ENCODE assay signal across 30 mouse cellular contexts in the genomic region with DNA sequence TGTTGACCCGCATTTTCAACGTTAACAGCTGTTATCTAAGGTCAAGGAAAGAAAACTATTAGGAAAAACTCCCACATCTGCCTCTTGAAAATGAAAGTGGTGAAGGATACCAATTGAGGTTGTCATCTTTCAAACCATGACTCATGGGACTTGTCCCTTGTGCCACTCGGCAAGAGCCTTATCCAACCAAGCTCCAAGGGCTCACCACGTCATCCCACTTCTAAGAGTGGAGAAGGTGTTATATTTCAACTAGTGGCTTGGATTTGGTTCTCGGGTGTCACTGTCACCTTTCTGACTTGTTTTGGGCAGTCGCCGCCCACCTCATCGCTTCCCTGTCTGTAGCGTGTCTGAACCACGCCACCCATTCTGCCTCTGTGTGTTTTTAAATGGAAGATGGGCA. TPM values are rescaled to one million over a fixed set of nuclear protein-coding genes. Genes with fewer than 3 reads are reported as not detected.
A peak's percentile ranks its signal among the peaks of the same experiment; 100 is the strongest.
DNase-seq lines count a peak whose midpoint lies in the region; ATAC-seq and TF ChIP-seq lines count a peak whose summit lies in the region.
"Had no signal": no experiment of that assay in that cellular context is flagged by ENCODE, and none has a peak within 500 bp of the region (broad histone marks: within the 10 kb centered on the region; RNA-seq: fewer than 3 reads in every experiment).

No protein-coding gene starts in this region.

- H3K27ac ChIP-seq in gastrocnemius, adult 2 months = peak overlapping the region; percentile 54
- no peak overlapping the region for H3K27ac ChIP-seq in intestine, embryonic 14.5 days (ENCODE audit: low read depth)
- H3K27ac ChIP-seq in intestine, embryonic 15.5 days = no peak overlapping the region
- no peak overlapping the region for H3K27ac ChIP-seq in CH12.LX (ENCODE audit: insufficient read depth, low read depth)
- H3K27ac ChIP-seq in liver, embryonic 12.5 days = no peak overlapping the region
- H3K27ac ChIP-seq: embryonic facial prominence, embryonic 13.5 days; embryonic facial prominence, embryonic 15.5 days; forebrain, embryonic 10.5 days; forebrain, embryonic 12.5 days had no signal

- TF ChIP-seq EP300 in CH12.LX (IDR thresholded peaks at IDR 0.05; ENCODE audit: low read length) = no peak

- H3K4me3 ChIP-seq in gastrocnemius, adult 2 months = peak overlapping the region; percentile 32
- no peak overlapping the region for H3K4me3 ChIP-seq in intestine, embryonic 14.5 days (ENCODE audit: low read depth, low read length)
- no peak overlapping the region for H3K4me3 ChIP-seq in intestine, embryonic 15.5 days (replicated peaks)
- no peak overlapping the region for H3K4me3 ChIP-seq in CH12.LX (replicated peaks in 1 of 3; ENCODE audit: low read depth in 2 of 3, low read length in 2 of 3, poor library complexity in 1 of 3)
- no peak overlapping the region for H3K4me3 ChIP-seq in liver, embryonic 12.5 days
- H3K4me3 ChIP-seq: embryonic facial prominence, embryonic 13.5 days; embryonic facial prominence, embryonic 15.5 days; erythroblast, embryonic 14.5 days; forebrain, embryonic 10.5 days; forebrain, embryonic 12.5 days had no signal

- no peak for TF ChIP-seq CTCF in gastrocnemius, adult 2 months (IDR thresholded peaks at IDR 0.05)
- TF ChIP-seq CTCF in CH12.LX (conservative IDR thresholded peaks at IDR 0.05 in 1 of 2, IDR thresholded peaks at IDR 0.05 in 1 of 2; ENCODE audit: low read depth in 2 of 2, low read length in 2 of 2) = no peak

- no peak for ATAC-seq in intestine, embryonic 14.5 days (replicated peaks; ENCODE audit: low FRiP score, low TSS enrichment, low read depth)
- no peak for ATAC-seq in intestine, embryonic 15.5 days
- no peak for ATAC-seq in liver, embryonic 12.5 days
- ATAC-seq: CD4-positive, CD25-positive, alpha-beta regulatory T cell, adult 4 months; forebrain, embryonic 14.5 days had no signal

- dilution Hi-C loops in CH12.LX (cut with MboI; ENCODE audit: extremely low pct_ligation_motif_present, extremely low pct_unique_long_range_greater_than_20kb, low sequenced_read_pairs) = no loop called here

- no peak for TF ChIP-seq POLR2A in CH12.LX (IDR thresholded peaks at IDR 0.05; ENCODE audit: low read depth, low read length)

- no peaks in the 10 kb centered on the region for H3K4me1 ChIP-seq in intestine, embryonic 14.5 days (replicated peaks; ENCODE audit: control insufficient read depth, insufficient read depth, low read length)
- H3K4me1 ChIP-seq in intestine, embryonic 15.5 days (replicated peaks) = 0 out of 2 replicates have a peak, but pooled peaks cover 3% of the 10 kb centered on the region
- H3K4me1 ChIP-seq in CH12.LX (ENCODE audit: control insufficient read depth in 1 of 2, insufficient read depth in 2 of 2) = peaks cover 5 to 8% of the 10 kb centered on the region in 2 experiments
- H3K4me1 ChIP-seq in liver, embryonic 12.5 days = peaks cover 9% of the 10 kb centered on the region; the same call in 1 of the 2 replicates
- H3K4me1 ChIP-seq: embryonic facial prominence, embryonic 13.5 days; embryonic facial prominence, embryonic 15.5 days; forebrain, embryonic 12.5 days had no signal

- intact Hi-C loops in gastrocnemius, adult 2 months (cut with DNase I) = no loop called here

- no peaks in the 10 kb centered on the region for H3K27me3 ChIP-seq in intestine, embryonic 14.5 days (replicated peaks; ENCODE audit: control insufficient read depth, insufficient read depth, low read length)
- H3K27me3 ChIP-seq in intestine, embryonic 15.5 days (replicated peaks) = no peaks in the 10 kb centered on the region
- no peaks in the 10 kb centered on the region for H3K27me3 ChIP-seq in CH12.LX (replicated peaks)
- H3K27me3 ChIP-seq in liver, embryonic 12.5 days (replicated peaks) = no peaks in the 10 kb centered on the region
- H3K27me3 ChIP-seq: embryonic facial prominence, embryonic 13.5 days; embryonic facial prominence, embryonic 15.5 days; forebrain, embryonic 12.5 days had no signal

- H3K9me3 ChIP-seq in intestine, embryonic 14.5 days (ENCODE audit: control insufficient read depth, low read length) = no peaks in the 10 kb centered on the region
- H3K9me3 ChIP-seq in intestine, embryonic 15.5 days = no peaks in the 10 kb centered on the region
- no peaks in the 10 kb centered on the region for H3K9me3 ChIP-seq in CH12.LX (replicated peaks; ENCODE audit: low read length)
- no peaks in the 10 kb centered on the region for H3K9me3 ChIP-seq in liver, embryonic 12.5 days (replicated peaks)
- H3K9me3 ChIP-seq: embryonic facial prominence, embryonic 13.5 days; embryonic facial prominence, embryonic 15.5 days; forebrain, embryonic 10.5 days; forebrain, embryonic 12.5 days had no signal

- 82% methylated on average over 10 of the region's 10 CpGs for WGBS in intestine, embryonic 14.5 days
- WGBS in intestine, embryonic 15.5 days = 80% methylated on average over 10 of the region's 10 CpGs
- WGBS in liver, embryonic 12.5 days (ENCODE audit: insufficient replicate concordance) = 75% methylated on average over 10 of the region's 10 CpGs

- peak; percentile 33 for DNase-seq in gastrocnemius, adult 2 months
- DNase-seq in gastrocnemius, adult 18-20 months (ENCODE audit: low spot score) = no peak
- peak; percentile 24 for DNase-seq in intestine, embryonic 14.5 days (ENCODE audit: low spot score)
- DNase-seq in CH12.LX (ENCODE audit: extremely low read depth) = no peak
- peak; percentile 51 for DNase-seq in skeletal muscle tissue, adult 2 months (ENCODE audit: low read depth, low spot score)
- no peak for DNase-seq in kidney, postnatal 25 days
- DNase-seq: adrenal gland, adult 2 months; adrenal gland, postnatal 10 days; adrenal gland, postnatal 25 days; B cell, adult 2 months; cerebellum, adult 11 months; cerebellum, adult 18-20 months; cerebellum, adult 8-10 months; cerebellum, adult 9-11 months; cerebellum, postnatal 14 days; cerebellum, postnatal 36 days; embryo, embryonic 11 days had no signal

- no peaks in the 10 kb centered on the region for H3K79me2 ChIP-seq in CH12.LX (replicated peaks; ENCODE audit: control insufficient read depth, extremely low read depth, insufficient read depth, poor library complexity, severe bottlenecking)

- no peak for TF ChIP-seq RAD21 in CH12.LX (IDR thresholded peaks at IDR 0.05; ENCODE audit: low read depth, low read length)

- no peak overlapping the region for H3K4me2 ChIP-seq in intestine, embryonic 14.5 days (ENCODE audit: low read length)
- H3K4me2 ChIP-seq in intestine, embryonic 15.5 days (replicated peaks) = no peak overlapping the region
- H3K4me2 ChIP-seq in CH12.LX (ENCODE audit: insufficient read depth, low read depth, poor library complexity, severe bottlenecking) = peak overlapping the region; percentile 18
- H3K4me2 ChIP-seq in liver, embryonic 12.5 days = no peak overlapping the region
- H3K4me2 ChIP-seq: embryonic facial prominence, embryonic 13.5 days; embryonic facial prominence, embryonic 15.5 days; forebrain, embryonic 12.5 days had no signal

- no peak overlapping the region for H3K9ac ChIP-seq in intestine, embryonic 14.5 days (ENCODE audit: low read length)
- no peak overlapping the region for H3K9ac ChIP-seq in intestine, embryonic 15.5 days
- no peak overlapping the region for H3K9ac ChIP-seq in CH12.LX (ENCODE audit: insufficient read depth, low read depth)
- no peak overlapping the region for H3K9ac ChIP-seq in liver, embryonic 12.5 days
- H3K9ac ChIP-seq: embryonic facial prominence, embryonic 13.5 days; embryonic facial prominence, embryonic 15.5 days; forebrain, embryonic 12.5 days had no signal

- in situ Hi-C loops in CH12.LX (cut with MboI; ENCODE audit: low pct_ligation_motif_present, low pct_unique_long_range_greater_than_20kb, low sequenced_read_pairs) = no loop called here

- no peaks in the 10 kb centered on the region for H3K36me3 ChIP-seq in intestine, embryonic 14.5 days (ENCODE audit: control insufficient read depth, insufficient read depth, low read length)
- no peaks in the 10 kb centered on the region for H3K36me3 ChIP-seq in intestine, embryonic 15.5 days
- H3K36me3 ChIP-seq in CH12.LX (replicated peaks in 1 of 2; ENCODE audit: control insufficient read depth in 1 of 2, insufficient read depth in 1 of 2, low read length in 1 of 2) = no peaks in the 10 kb centered on the region
- 0 out of 2 replicates have a peak, but pooled peaks cover 2% of the 10 kb centered on the region for H3K36me3 ChIP-seq in liver, embryonic 12.5 days
- H3K36me3 ChIP-seq: embryonic facial prominence, embryonic 13.5 days; embryonic facial prominence, embryonic 15.5 days; forebrain, embryonic 10.5 days; forebrain, embryonic 12.5 days had no signal

RNA-seq across cellular contexts. Expression of a gene that starts 19.4 kb away (rescaled TPM):
- 1 to 10 TPM; 1.6 to 2.1 TPM for total RNA-seq in gastrocnemius, adult 2 months (2021)
- 1 to 10 TPM in 1 of 2 experiments, under 1 TPM in 1; 0.94 to 2.4 TPM for total RNA-seq in gastrocnemius, adult 18-20 months (2021)
- polyA plus RNA-seq in intestine, embryonic 14.5 days (2014; fragmentation: Nextera tagmentation; extraction: Ambion mirVana) = 11.8 and 13.6 TPM in 2 replicates
- 8.8 and 12.9 TPM in 2 replicates for polyA plus RNA-seq in intestine, embryonic 15.5 days (2015; fragmentation: Nextera tagmentation; extraction: Ambion mirVana)
- 38.0 and 43.9 TPM in 2 replicates for total RNA-seq in CH12.LX (2012; rRNA removed)
- 31.6 and 33.1 TPM in 2 replicates for total RNA-seq in CH12.LX (2014; rRNA removed)
- polyA plus RNA-seq in CH12.LX (2012; ENCODE audit: insufficient read length, low read depth) = 65.7 and 90.4 TPM in 2 replicates
- polyA plus RNA-seq in liver, embryonic 12.5 days (2016; fragmentation: Nextera tagmentation; extraction: Ambion mirVana) = 8.8 and 11.0 TPM in 2 replicates

RNA-seq across cellular contexts. Expression of a gene that starts 20.9 kb away (rescaled TPM):
- total RNA-seq in gastrocnemius, adult 2 months (2021) = 1 to 10 TPM; 1.0 to 2.0 TPM
- 1 to 10 TPM; 1.6 to 1.7 TPM for total RNA-seq in gastrocnemius, adult 18-20 months (2021)
- polyA plus RNA-seq in intestine, embryonic 14.5 days (2014; fragmentation: Nextera tagmentation; extraction: Ambion mirVana) = 45.3 and 58.6 TPM in 2 replicates
- 228 and 249 TPM in 2 replicates for polyA plus RNA-seq in intestine, embryonic 15.5 days (2015; fragmentation: Nextera tagmentation; extraction: Ambion mirVana)
- total RNA-seq in CH12.LX (2012; rRNA removed) (4.0 and 4.5 TPM in 2 replicates), CH12.LX (2014; rRNA removed) (6.2 and 6.3 TPM in 2 replicates)
- 5.9 and 6.0 TPM in 2 replicates for polyA plus RNA-seq in CH12.LX (2012; ENCODE audit: insufficient read length, low read depth)
- polyA plus RNA-seq in liver, embryonic 12.5 days (2016; fragmentation: Nextera tagmentation; extraction: Ambion mirVana) = 36.3 and 37.0 TPM in 2 replicates

RNA-seq across cellular contexts. Expression of a gene that starts 56.7 kb away (rescaled TPM):
- total RNA-seq in gastrocnemius, adult 2 months (2021) = 1 to 10 TPM; 1.3 to 1.8 TPM
- total RNA-seq in gastrocnemius, adult 18-20 months (2021) = 1 to 10 TPM; 1.3 TPM
- polyA plus RNA-seq in intestine, embryonic 14.5 days (2014; fragmentation: Nextera tagmentation; extraction: Ambion mirVana) = 0.19 and 0.31 TPM in 2 replicates
- 0.24 and 0.31 TPM in 2 replicates for polyA plus RNA-seq in intestine, embryonic 15.5 days (2015; fragmentation: Nextera tagmentation; extraction: Ambion mirVana)
- total RNA-seq in CH12.LX (2012; rRNA removed) (0.13 TPM in 1 of 2 replicates, not detected in the other), CH12.LX (2014; rRNA removed) (not detected in 2 replicates)
- not detected in 2 replicates for polyA plus RNA-seq in CH12.LX (2012; ENCODE audit: insufficient read length, low read depth)
- 0.10 TPM in 1 of 2 replicates, not detected in the other for polyA plus RNA-seq in liver, embryonic 12.5 days (2016; fragmentation: Nextera tagmentation; extraction: Ambion mirVana)
- total RNA-seq: adrenal gland, adult 2 months; adrenal gland, postnatal 25 days; common myeloid progenitor, adult 5-6 weeks; ES-E14; MEL had no signal
- polyA plus RNA-seq: adrenal gland, adult 2 months; CD4-positive, CD25-positive, alpha-beta regulatory T cell, adult 4 months; embryonic facial prominence, embryonic 11.5 days; embryonic facial prominence, embryonic 13.5 days; erythroblast, embryonic 14.5 days; forebrain, embryonic 10.5 days; forebrain, embryonic 12.5 days; forebrain, embryonic 14.5 days had no signal

RNA-seq across cellular contexts. Expression of a gene that starts 59.0 kb away (rescaled TPM):
- 100 to 1,000 TPM; 120 to 128 TPM for total RNA-seq in gastrocnemius, adult 2 months (2021)
- 100 to 1,000 TPM in 1 of 2 experiments, 10 to 100 TPM in 1; 98.9 to 131 TPM for total RNA-seq in gastrocnemius, adult 18-20 months (2021)
- 0.07 and 0.13 TPM in 2 replicates for polyA plus RNA-seq in intestine, embryonic 14.5 days (2014; fragmentation: Nextera tagmentation; extraction: Ambion mirVana)
- 0.14 and 0.18 TPM in 2 replicates for polyA plus RNA-seq in intestine, embryonic 15.5 days (2015; fragmentation: Nextera tagmentation; extraction: Ambion mirVana)
- total RNA-seq in CH12.LX (2012; rRNA removed) (1.3 and 2.0 TPM in 2 replicates), CH12.LX (2014; rRNA removed) (0.43 and 0.66 TPM in 2 replicates)
- 2.3 and 2.6 TPM in 2 replicates for polyA plus RNA-seq in CH12.LX (2012; ENCODE audit: insufficient read length, low read depth)
- polyA plus RNA-seq in liver, embryonic 12.5 days (2016; fragmentation: Nextera tagmentation; extraction: Ambion mirVana) = 0.04 TPM in 2 replicates
- total RNA-seq: common myeloid progenitor, adult 5-6 weeks had no signal
- polyA plus RNA-seq: CD4-positive, CD25-positive, alpha-beta regulatory T cell, adult 4 months; erythroblast, embryonic 14.5 days had no signal

Comparison
In these comparisons a context has a peak if more than half of its experiments do, and no peak if none do; other contexts are left out.
1. DNase-seq: peak in gastrocnemius, adult 2 months (single experiment), intestine, embryonic 14.5 days (single experiment) and skeletal muscle tissue, adult 2 months (single experiment); none in gastrocnemius, adult 18-20 months (single experiment), CH12.LX (single experiment) and kidney, postnatal 25 days (0 of 2).